Mouse (Mus musculus) embryo, embryonic 9.5 days (tissue): ENCODE data around the gene Atxn1.

Experiments used
- DNase-seq: peaks from one replicate; pipeline ENCODE4 v3.0.0-alpha.2; 2017; ENCODE audit errors: extremely low spot score

Atxn1 gene

DNA sequence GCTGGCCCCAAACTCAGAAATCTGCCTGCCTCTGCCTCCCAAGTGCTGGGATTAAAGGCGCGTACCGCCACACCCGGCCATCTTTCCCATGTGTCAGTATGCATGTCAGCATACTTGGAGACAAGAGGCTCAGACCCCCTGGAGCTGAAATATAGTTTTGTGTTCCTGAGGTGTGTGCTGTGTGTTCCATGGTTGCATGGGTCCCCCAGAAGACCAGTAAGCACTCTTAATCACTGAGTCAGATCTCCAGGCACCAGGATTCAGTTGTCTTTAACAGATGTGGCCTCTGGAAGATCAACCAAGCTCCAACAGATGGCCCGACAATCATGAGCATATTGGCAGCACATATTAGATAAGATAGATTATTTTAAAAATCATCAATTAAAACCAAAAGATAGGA lies 62.4 kb downstream of the Atxn1 start:
- no peak for DNase-seq

- DNase-seq, result no peak
These were observed 64.0 kb downstream of the Atxn1 start for GRCm38 (mm10) chr13:45900776-45901175.

DNA sequence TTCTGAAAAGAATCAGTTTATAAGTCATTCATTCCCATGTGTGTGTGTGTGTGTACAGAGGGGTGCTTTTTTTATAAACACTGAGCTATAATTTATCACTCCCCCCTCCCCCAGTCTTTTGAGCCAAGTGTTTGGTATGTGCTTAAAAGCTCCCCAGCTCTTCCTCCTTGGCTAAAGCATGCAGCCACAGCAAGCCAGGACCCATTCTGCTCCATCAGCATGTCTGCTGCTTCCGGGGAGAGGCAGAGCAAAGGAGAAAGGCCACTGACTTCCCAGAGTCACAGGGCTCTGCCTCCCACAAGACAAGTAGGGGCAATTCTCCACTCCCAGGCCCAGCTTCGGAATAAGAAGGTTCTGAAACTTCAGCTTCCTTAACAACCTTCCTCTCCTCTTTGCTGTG lies 67.2 kb downstream of the Atxn1 start:
- DNase-seq, result no peak

GRCm38 (mm10) chr13:45894760-45895159 lies 70.0 kb downstream of the Atxn1 start:
- DNase-seq, result no peak

GRCm38 (mm10) chr13:45894234-45894633 lies 70.6 kb downstream of the Atxn1 start:
- no peak for DNase-seq

DNA sequence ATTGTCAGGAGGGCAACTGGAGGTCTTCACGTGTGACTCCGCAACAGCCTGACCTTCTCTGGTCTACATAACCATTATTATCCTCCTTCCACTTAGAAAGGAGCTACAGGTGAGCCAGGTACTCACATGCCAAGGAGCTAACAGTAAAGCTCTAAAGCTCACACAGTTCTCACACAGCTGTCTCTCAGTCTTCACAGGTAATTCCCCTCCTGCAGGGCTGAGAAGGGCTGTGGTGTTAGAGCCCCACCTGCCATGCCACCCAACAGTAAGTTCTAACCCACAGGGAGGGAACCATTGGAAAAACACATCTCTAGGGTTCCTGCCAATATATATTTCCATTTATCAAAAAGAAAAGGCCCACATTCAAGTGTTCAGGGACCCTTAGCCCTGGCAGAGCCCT lies 73.7 kb downstream of the Atxn1 start:
- DNase-seq, result no peak

GRCm38 (mm10) chr13:45888953-45889749 lies 75.7 kb downstream of the Atxn1 start:
- DNase-seq, result no peak

GRCm38 (mm10) chr13:45884878-45885277 lies 79.9 kb downstream of the Atxn1 start:
- no peak for DNase-seq

DNA sequence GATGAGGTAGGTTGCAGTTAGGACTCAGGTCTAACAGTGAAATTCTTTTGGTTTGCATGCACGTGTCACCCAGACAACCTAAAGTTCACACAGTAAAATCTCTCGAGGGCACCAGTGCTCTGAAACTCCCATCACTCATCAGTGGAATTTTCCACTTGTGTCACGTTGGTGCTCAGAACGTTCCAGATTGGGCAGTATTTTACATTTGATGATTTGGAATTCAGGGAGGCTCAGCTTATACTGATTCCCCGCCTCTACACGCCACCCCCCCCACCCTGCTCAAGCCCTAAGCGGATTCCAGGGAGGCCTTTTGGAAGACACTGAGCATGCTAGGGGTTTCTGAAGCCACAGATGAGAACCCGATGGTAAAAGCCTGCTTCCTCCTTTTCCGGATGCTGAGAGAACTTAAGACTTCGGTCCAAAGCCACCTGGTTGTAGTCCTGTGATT lies 81.0 kb downstream of the Atxn1 start:
- DNase-seq, result no peak

GRCm38 (mm10) chr13:45882976-45883440 lies 81.8 kb downstream of the Atxn1 start:
- no peak for DNase-seq

GRCm38 (mm10) chr13:45880543-45880845 lies 84.3 kb downstream of the Atxn1 start:
- no peak for DNase-seq

DNA sequence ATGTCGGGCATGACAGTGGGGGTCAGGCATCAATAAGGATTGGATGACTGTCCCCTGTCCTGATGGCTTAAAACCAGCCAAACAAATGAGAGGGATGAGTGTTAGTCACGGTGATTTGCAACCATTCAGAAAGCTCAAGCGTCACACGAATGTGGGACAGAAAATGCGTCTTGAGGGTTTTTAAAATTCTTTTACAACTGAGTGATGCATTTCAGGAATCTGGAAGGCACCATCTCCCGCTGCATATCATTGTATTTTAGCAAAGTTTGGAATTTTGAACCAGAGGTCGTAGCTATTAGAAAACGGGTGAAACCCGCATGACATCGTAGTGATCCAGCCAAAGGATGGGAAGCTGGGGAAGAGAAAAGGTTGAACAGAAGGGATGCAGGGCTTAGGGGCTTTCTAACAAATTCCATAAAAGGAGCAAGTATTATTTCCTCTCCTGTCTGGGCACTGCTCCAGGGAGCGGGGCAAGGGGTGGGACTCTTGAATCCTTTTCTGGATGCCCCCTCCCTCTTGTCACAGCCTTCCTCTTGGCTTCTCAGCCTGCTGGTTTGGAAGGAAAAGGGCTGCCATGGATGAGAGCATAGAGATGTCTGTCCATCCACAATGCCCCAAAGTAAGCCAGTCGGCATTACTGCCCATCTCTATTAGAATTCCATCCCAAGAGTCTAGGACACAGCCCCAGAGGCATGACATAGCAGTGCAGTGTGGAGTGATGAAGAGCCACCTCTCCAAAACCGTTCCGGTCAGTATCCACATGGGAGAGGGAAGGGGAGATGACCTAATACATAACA lies 84.9 kb downstream of the Atxn1 start:
- DNase-seq, result no peak

GRCm38 (mm10) chr13:45876939-45877338 lies 87.9 kb downstream of the Atxn1 start:
- no peak for DNase-seq

DNA sequence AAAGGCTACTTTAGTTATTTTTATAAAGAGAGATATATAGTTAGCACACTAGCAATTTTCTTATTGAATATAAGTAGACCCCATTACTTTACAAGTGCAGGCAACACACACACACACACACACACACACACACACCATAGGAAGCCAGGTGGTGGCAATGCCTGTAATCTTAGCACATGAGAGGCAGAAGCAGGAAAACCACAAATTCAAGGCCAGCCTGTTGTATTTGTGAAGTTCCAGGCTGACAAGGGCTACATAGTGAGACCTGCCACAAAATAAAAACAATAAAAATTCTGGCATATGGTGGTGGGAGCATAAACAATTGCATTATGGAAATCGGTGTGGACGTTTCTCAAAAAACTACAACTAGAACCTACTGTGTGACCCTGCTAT lies 88.4 kb downstream of the Atxn1 start:
- no peak for DNase-seq

DNA sequence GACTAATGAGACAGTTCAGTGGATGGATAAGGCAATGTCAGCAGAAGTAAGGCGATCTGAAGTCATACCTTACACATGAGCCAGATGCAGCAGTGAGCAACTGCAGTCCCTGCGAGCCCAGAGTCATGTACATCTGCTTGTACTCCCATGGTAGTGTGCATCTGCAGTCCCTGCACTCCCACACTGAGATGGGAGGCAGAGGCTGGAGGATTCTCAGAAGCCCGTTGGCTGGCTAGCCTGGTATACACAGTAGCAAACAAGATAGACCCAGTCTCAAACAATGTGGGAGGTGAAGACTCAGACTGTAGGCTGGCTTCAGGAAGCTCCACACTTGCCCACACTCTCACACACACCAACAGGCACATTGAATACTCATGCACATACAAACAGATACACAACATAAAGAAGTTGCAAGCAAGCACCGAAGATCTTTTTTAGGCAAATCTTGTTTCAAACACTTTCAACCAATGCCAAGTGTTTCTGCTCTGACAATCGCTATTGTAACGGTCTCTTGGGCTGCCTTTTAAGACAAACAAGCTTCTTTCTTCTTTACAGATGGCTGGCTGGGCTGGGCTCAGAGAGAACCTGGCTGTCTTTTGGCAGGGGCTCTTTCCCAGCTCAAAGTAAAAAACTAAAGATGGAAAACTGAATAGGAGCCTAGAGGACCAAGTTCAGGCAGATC lies 89.0 kb downstream of the Atxn1 start:
- no peak for DNase-seq

DNA sequence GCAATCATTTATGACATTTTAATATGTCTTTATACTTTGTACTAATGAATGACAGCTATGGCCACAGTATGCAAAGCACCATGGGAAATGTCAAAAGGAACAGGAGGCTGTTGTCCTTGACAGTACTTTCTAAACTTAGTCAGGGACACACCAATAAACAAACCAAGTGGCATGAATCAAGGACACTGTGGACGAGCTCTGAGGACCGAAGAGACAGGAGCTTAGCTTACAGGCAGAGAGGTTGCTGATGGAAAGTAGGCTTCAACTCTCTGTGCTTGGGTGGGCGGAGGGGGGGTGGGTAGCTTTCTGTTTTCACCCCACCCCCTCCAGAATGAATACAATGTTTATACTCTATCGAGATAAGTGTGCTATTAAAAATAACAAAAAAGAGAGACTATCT lies 90.6 kb downstream of the Atxn1 start:
- DNase-seq, result no peak

DNA sequence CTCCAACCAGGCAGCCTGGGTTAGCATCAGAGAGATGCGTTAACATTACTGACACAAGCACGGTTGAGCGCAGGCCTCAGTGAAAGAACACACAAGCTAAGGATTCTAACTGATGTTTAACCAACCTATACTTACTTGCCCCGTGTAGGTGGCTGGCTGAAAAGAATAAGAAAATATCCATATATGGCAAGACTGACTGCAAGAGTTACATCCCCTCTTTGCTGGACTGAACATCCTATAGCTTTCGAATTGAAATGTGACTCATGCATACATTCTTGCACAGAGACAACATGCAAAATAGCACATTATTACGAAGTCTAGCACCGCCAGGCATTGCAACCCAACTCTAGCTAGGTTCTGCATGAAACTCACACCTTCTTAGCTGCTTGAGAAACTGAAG lies 91.8 kb downstream of the Atxn1 start:
- no peak for DNase-seq

DNA sequence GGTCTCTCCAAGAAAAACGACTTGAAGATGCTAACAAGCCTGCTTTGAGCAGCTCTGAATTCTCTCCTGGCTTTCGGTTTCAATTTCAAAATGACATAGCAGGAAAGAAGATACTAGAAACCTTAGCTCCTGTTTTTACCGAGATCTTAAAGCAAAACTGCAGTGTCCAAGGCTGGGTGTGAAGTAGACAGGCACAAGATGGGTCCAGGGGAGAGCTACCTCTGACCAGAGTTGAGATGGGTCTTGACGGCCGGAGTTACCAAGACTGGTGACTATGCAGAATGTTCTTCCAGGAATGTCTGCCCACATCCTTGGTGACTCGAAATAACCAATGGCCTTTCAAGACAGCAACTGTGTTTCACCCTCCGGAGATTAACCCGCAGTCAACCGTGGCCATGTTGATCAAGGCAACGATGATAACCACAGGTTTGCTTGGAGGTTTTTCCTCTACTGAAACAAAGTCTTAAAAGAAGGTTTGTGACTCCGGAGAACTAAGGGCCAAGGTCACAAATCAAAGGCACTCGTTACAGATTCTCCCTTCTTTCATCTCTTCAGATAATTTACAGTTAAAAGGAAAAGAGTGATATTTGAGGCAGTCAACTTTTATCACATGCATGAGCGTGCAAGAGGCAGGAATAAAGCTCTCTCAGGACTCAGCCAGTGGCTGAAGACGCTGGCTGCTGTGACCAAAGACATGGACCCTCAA lies 92.6 kb downstream of the Atxn1 start:
- no peak for DNase-seq

- DNase-seq, result no peak
These were observed 93.3 kb downstream of the Atxn1 start for GRCm38 (mm10) chr13:45871554-45871953.

- DNase-seq, result no peak
These were observed 95.9 kb downstream of the Atxn1 start for GRCm38 (mm10) chr13:45868886-45869285.

- no peak for DNase-seq
These were observed 97.5 kb downstream of the Atxn1 start for GRCm38 (mm10) chr13:45867273-45867672.
